Mouse (Mus musculus) adrenal gland, postnatal 10 days (tissue): ENCODE measurements around the gene Fkbp14. TPM values are rescaled to one million over a fixed set of nuclear protein-coding genes. Genes with fewer than 3 reads are reported as not detected.

Experiments
- DNase-seq: peaks from one replicate; pipeline ENCODE4 v3.0.0; 2021; ENCODE audit warnings: mixed read lengths
- total RNA-seq, 2 experiments: library from RNA; stranded (reverse); gene quantifications; 2 replicates each; pipeline ENCODE4 v1.2.3; 2021

Gene Fkbp14
- total RNA-seq, 2 experiments from 2014 or later, result 19.8 to 20.7 TPM

DNA sequence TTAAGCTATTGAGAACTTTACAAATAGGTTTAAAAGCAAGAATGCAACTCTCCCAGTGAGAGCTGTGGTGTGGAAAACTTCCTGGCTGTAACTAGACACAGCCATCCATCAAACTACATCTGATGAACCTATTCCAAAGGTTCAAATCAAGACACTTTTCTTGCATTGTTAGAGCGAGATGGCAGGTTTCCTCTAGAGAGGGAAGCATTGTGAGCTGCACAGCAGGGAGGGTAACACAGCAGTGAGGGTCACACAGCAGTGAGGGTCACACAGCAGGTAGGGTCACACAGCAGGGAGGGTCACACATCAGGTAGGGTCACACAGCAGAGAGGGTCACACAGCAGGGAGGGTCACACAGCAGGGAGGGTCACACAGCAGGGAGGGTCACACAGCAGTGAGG lies 8.9 kb downstream of the Fkbp14 start:
- DNase-seq, result no peak

DNA sequence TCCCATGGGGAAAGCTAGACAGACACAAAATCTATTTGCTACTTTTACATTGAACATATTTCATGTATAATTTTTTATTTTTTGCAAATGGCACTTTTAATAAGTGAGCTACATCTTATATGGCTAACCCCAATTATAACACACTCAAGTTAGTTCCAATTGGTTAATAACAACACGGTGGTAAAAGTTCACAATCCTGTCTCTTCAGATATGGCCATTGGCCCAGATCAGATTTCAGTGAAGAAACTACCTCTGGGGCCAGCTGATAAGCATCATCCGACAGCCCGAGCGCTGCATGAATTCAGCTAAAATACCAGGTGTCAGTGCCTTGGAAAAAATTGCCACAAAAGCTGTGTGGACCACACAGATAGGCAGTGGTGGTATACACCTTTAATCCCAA lies 9.4 kb downstream of the Fkbp14 start:
- no peak for DNase-seq

DNA sequence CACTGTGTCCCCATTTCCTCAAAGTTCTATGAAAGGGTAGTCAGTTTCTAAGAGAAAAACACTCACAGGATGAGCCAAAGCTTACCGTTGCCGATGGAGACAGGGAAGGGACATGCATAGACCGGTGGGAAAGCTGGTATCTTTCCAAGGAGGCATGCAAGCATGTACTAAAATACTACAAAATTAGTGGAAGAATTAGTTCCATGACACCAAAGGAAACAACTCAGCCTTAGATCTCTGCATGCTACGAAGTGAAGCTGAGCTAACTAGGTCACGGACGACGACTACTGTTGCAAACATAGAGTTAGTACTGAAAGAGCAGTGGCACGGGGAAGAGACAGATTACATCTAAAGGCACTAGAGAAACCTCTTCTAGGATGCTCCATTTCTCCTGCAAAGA lies 10.2 kb downstream of the Fkbp14 start:
- DNase-seq, result no peak

DNA sequence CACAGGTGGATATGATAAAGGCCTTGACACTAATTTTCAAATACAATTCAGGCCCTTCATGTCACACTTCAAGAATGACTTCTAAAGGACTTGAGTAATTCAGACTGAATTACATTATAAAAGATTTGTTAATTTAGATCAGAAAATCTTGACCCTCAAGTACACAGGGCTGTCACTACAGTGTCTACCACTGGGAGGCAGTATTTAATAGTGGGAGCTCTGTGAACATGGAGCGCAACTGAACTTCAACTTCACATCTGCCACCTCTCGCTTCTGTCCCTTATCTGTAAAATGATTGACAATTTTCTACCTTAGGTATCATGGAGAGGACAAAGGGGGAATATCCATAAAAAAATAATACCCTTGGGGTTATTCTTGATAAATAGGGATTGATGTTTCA lies 10.9 kb downstream of the Fkbp14 start:
- peak; percentile 73 for DNase-seq

DNA sequence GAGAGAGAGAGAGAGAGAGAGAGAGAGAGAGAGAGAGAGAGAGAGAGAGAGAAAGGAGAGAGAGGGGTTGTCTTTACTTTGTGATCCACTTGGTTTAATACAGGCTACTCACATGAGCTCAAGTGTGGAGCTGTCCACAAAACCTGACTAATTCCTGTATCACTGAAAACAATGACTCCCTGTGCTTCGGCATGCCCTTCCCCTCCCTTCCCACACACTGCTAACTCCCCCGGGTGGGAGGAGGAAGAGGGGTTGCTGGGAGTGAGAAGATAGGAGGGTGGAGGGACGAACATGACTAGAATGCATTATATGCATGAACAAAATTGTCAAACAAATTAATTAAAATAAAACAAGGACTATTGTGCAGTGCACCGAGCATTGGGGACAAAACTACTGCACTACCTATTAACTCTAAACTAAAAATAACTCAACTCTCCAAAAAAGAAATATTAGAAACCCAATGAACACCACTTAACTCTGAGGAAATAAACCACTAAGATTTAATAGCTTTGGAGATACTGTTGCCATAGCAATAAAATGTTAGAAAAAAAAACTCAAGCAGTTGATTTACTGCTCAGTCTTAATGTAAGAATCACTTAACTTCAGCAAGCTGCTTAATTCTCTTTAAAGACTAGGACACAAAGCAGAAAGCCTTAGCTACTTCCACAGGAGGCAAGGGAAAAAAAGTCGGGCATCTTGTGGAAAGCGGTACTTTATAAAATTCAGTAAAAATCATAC lies 23.7 kb downstream of the Fkbp14 start:
- no peak for DNase-seq

DNA sequence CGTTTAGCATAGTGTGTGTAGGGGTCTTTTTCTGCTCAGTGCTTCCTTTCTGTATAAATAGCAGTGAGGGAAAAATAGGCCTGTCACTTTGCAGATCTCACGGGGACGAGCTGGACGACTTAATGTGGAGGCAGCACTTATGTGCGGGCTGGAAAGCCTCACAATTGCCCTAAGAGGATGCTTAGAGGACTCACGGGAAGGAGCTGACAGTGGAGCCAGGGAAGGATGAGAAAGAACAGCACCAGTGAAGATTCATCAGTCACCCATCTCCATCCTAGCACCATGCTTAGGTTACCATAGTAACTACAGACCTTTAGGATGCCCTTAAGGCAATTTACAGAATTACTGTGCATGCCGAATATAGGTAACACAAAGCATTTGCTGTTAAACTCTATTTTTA lies 27.3 kb downstream of the Fkbp14 start:
- DNase-seq, result no peak

DNA sequence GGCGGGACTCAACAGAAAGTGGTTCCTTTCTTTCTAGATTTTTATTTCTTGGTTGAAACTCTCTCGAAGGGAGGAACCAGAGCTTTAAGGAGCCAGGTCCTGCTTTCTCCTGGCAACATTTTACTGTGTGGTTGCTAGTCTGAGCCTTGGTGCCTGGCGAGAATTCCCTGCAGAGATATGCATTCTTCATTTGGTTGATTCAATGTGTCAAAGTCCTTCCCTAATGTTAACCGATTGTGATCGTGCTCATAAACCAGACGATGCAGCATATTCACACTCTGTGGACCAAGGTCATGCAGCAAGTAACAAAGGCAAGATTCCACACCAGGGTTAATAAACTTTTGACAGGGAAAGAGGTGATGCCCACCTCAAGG lies 30.6 kb downstream of the Fkbp14 start:
- DNase-seq, result no peak

DNA sequence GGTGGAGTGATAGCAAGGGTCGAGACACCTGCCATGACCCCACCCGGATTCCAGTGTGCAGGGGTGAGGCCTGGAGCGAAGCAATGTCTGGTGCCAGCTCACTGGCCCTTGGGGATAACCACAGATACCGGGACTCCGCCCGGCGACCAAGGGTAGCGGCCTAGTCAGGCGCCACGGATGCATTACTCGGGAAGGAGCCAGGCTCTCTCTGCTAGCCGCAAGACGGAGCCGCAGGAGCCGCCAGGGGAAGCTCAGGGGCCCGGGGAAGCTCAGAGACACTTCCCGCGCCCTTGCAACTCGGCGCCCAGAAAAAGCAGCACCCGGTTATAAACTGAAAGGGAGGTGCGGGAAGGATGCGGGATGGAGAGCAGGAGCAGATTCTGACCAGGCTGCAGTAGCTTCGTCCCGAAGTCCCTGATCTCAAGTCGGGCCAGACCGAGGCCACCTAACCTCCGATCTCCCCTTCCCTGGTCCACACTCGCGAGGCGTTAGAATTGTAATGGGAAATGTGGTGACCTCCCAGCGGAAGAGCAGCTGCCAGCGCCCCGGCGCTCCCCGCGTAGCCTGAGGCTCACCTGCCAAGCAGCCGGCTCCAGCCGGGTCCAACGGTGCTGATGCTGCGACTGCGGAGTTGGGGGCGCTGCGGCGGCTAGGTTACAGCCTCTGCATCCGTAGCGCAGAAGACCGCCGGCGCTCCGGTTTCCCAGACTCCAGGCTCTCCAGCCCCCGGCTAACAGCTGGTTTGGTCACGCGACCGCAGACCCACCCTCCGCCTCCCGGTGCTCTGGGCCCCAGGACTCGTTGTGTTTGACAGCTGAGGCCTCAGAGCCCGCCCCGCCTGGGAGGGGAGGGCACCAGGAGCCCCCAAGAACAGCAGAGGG lies 31.2 kb downstream of the Fkbp14 start, which contains the start of gene Scrn1:
Gene Scrn1 (minus strand): TSS at position 825 of the 881 bp plus-strand sequence.
- peak; percentile 72 for DNase-seq

DNA sequence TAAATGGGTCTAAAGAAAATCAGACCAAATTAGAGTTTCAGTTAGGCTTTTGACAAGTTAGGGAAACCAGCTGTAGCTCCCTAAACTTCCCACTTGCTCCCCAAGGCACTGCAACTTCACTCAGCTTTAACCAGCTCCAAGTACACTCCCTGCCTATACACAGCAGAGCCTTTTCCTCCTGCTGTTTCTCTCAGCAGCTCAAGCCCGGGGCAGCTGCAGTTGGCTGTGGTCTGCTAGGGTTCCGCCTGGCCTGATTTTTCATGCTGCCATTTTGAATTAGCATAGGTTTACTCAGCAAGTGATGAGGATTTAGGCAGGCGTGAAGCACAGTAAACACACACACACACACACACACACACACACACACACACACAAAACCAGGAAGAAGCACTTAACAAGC lies 32.1 kb downstream of the Fkbp14 start:
- DNase-seq, result no peak

DNA sequence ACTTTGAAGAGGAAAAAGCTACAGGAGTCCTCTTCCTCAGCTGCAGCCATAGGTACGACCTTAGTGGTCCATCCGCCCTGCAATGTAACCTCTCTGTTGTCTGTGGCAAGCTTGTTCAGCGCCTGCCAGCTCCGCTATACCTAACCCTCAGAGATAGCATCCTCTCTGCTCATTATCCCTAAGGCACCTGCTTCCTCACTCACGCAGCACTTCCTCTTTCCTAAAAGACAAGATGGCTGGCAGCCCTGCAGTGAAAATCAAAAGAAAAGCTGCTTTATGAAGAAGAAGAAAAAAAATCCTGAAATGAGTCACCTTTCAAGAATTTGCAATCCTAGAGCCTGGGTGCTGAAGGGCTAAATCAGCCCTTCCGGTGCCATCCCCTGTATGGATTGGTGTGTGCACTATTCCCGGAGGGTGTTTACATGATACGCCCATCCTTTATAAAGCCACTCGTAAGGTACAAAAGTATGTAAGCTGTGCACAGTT lies 32.6 kb downstream of the Fkbp14 start:
- DNase-seq, result no peak

DNA sequence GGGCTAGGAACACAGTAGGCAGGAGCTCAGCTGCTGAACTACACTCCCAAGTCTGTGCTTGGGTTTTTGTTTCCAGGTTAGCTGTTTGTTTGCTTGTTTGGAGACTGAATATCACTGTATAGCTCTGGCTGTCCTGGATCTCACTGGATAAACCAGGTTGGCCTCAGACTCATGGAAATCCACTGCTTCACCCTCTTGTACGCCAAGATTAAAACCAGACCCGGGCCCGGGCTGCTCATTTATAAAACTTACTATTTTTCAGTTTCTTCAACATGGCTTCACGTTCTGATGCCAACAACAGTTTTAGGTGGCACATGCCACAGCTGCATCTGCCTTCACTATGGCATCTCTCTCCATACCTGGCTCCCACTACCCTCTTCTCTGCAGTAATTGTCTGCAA lies 33.5 kb downstream of the Fkbp14 start:
- DNase-seq, result no peak

DNA sequence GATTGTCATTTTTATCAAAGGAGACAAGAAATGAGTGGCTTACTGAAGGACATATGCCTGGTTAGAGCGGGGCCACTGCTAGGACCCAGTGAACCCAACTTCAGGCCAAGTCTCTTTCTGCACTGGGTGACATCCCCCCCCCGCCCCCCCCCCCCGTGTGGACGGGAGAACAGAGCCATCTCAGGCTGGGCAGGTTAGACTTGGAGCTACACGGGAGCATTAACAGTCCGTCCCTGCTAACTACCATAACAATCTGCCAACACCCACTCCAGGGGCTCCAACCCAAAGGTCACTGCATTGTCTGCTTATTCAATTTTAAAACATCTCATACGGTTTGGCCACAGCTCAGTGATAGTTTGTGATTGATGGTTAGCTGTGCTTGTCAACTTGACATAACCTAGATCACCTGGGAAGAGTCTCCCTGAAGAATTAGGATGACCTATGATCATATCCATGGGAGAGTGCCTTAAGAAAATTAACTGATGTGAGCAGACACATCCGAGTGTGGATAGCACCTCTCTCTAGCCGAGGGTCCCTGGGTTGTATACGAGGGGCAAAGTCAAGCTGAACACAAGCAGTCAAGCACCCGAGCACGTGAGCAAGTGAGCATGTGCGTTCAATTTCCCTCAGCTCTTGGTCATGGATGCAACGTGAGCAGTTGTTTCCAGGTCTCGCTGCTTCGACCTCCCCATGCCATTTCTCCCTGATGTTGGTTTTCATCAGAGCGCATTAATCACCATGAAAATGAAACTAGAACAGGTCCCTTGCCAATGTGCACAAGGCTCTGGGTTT lies 34.9 kb downstream of the Fkbp14 start:
- DNase-seq, result no peak

DNA sequence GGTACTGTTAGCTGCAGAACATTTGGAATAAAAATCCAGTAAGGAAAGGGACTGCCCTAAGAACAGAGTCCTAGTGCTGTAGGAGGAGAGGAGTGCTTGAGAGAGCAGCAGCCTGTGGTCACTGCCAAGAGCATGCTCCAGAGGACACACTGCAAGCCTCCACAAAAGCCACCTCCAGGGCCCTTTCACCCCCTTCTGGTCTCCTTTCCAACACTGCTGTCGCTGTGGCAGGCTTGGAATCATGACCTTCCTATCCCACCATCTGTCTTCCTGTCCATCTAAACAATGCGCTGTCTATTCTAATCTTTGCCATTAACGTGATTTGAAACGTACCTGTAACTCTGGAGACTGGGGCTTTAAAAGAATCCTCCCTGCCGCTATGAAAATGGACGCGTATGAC lies 38.6 kb downstream of the Fkbp14 start:
- DNase-seq, result no peak

DNA sequence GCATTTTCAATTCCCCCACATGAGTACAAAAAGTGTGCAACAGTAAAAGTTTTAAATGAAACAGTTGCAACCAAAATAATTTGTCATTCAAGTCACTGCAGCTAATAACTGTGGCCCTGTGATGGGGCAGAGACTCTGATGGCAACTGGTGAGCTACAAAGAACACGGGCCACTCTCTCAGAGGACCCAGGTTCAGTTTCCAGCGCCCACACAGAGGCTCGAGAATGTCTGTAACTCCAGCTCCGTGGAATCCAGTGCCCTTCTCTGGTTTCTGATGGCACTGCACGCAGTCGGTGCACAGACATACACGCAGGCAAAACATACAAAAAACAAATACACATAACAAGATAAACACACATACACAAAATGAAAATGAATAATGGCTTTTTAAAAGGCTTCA lies 39.4 kb downstream of the Fkbp14 start:
- DNase-seq, result no peak

DNA sequence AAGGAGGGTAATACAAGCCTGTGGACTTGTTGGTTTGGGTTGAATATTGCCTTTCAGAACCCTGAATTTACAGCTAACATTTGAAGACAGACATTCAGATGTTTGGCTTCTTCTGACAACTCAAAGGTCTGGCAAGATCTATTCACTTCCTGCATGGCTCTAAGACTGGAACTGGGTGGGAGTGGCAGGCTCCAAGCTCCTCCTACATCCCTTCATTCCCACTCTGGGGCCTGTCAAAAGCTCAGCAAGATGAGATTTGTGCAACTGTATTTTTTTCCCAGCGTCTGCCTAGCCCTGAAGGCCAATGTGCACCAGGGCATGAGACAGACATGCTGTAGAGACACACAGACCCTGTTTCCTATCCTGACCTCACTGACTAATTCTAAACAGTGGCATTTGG lies 41.3 kb downstream of the Fkbp14 start:
- no peak for DNase-seq

DNA sequence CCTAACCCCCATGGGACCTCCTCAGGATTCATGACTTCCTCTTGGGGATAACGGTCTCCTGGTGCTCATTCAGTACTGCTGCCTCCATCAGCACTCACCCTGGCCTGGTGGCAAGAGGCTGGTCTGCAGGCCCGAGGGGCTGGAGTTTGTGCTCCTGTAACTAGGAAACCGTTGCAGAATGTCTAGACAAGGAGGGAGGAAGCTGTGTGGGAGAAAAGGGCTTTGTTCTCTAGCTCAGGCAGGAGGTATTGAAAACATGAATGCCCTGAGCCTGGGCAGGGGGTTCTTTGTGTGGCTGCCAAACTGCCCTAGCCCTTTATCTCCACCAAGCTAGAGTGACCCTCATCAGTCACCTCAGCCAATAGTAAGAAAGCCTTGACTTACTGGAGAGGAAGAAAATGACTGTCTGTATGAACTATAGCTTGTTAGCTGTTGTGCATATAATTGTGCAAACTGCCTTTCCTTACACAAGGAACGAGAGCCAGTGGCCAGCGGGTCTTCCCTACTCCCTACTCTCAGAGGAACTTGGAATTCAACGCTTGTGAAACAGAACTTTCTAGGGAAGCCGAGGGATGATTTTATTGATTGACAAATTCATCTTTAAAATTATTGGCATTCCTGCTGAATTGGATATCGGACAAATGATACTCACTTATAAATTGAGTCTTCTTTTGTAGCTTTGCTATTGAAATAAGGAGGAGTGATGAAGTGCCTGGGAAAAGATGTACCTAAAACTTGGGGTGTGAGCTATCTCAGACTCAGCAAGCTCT lies 42.6 kb downstream of the Fkbp14 start:
- no peak for DNase-seq

DNA sequence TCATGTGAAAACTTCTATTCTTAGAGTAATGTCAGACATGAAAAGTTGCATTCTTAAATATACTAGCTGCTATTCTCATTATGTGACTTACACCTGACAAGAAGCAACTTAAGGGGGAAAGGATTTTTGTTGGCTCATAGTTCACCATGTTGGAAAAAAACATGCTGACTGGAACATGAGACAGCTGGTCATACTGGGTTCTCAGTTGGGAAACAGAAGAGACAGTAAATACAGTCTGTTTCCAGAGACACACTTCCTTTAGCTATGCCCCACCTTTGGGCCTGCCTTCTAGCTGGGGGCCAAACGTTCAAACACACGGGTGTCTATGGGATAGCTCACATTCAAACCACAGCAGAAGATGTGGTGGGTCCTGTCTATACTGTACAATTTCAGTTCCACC lies 43.5 kb downstream of the Fkbp14 start:
- no peak for DNase-seq

DNA sequence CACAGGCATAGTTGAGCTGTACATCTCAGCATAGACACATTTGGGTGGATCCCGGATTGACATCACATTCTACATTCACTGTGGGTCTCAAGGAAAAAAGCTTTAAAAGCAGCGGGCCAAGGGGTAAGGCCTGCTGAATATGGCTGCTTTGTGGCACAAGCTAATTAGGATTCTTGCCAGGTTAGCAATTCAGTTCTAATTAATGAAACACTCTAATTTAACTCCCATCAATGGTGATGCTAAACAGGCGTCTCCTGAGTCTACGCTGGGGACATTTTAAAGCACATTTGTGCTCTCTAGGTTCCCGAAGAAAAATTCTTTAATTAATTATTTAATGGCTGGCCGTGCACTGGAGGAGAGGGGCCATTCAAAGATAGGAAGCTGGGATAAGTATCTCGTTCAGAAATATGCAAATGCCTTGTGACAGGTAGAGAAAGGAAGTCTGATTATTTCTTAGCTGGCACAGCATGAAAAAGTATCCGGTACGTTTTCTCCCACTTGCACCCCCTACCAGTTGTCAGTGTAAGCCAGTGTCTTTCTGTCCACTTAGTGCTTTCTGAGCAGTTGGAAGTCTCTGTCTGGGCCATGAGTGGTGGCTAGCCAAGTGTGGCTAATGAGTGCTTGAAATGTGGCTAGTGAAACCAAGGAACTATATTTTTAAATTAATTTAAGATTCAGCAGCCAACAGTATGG lies 44.2 kb downstream of the Fkbp14 start:
- no peak for DNase-seq

DNA sequence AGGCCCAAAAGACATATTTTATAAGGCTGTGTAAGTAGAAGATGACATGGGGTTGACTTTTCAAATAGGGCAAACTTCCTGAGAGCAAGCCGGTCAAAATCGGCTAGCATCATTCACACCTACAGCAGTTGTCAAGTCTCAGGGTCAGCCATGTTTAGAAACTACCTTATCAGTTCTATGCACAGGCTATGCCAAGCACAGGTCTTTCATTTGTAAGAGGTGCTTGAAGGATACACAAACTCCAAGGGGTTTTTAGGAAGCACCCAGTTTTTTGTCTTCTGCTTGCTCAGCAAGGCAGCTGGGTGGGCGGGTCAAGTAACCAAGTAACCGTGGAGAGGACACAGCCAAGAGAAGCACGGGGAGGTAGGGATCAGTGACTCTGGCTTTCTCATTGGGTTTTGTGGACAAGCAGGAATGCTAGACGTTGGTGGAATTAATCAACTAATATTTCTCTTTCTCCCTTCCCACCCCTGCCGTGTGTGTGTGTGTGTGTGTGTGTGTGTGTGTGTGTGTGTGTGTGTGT lies 46.2 kb downstream of the Fkbp14 start:
- no peak for DNase-seq

DNA sequence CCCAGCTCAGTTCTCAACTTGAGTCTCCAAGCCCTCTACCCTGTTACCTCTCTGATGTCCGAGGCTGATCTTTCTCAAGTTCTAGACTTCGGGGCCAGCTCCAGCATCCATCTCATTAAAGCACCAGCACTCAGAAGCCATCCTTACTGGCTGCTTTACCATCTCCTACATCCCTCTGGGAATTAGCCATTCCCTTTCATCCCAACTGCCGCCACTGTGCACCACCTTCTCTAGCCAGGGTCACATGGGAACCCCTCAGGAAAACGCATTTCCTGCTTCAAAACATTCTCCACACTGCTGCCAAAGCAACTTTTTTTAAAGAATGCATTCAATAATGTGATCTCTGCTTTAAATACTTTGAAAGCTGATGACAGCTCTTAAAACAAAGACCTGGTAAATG lies 47.8 kb downstream of the Fkbp14 start:
- DNase-seq, result no peak
